Mouse (Mus musculus) limb, embryonic 15.5 days (tissue): ENCODE data around the gene Large2. TPM values are rescaled to one million over a fixed set of nuclear protein-coding genes. Genes with fewer than 3 reads are reported as not detected.
"Not testable (repeated sequence)": the region's sequence is repeated elsewhere in the genome, so short reads cannot be mapped to it uniquely, and the experiment has no call there.

ENCODE experiments used
- ATAC-seq: fragments of 200-750 bp; cut with Nextera tagmentation; 2 replicates; pipeline ENCODE4 v1.8.0; 2017; ENCODE audit warnings: low read depth, moderate TSS enrichment; ENCODE audit not compliant: insufficient number of reproducible peaks, low FRiP score, low TSS enrichment
- H3K27ac ChIP-seq: fragments of 300-500 bp; sonication (generic); 2 replicates; pipeline ENCODE4 v1.5.1; 2015; ENCODE audit warnings: moderate library complexity, mild to moderate bottlenecking, inconsistent platforms
- H3K27me3 ChIP-seq: fragments of 300-500 bp; sonication (generic); 2 replicates; pipeline ENCODE4 v1.6.1; 2015; ENCODE audit warnings: inconsistent platforms
- H3K36me3 ChIP-seq: fragments of 300-500 bp; sonication (generic); 2 replicates; pipeline ENCODE4 v1.6.1; 2015; ENCODE audit warnings: inconsistent platforms
- H3K4me1 ChIP-seq: fragments of 300-500 bp; sonication (generic); 2 replicates; pipeline ENCODE4 v1.6.1; 2015; ENCODE audit warnings: inconsistent platforms
- H3K4me2 ChIP-seq: fragments of 300-500 bp; sonication (generic); 2 replicates; pipeline ENCODE4 v1.6.1; 2015; ENCODE audit warnings: mild to moderate bottlenecking, inconsistent platforms
- H3K4me3 ChIP-seq: fragments of 300-500 bp; sonication (generic); 2 replicates; pipeline ENCODE4 v1.5.1; 2015; ENCODE audit warnings: mild to moderate bottlenecking, inconsistent platforms
- H3K9ac ChIP-seq: fragments of 300-500 bp; sonication (generic); 2 replicates; pipeline ENCODE4 v1.6.1; 2015; ENCODE audit warnings: inconsistent platforms
- H3K9me3 ChIP-seq: fragments of 300-500 bp; sonication (generic); 2 replicates; pipeline ENCODE4 v1.6.1; 2016; ENCODE audit warnings: inconsistent platforms
- WGBS: fragments of 180-500 bp; shearing (Covaris S2); methylation state at CpG from one replicate; pipeline ENCODE4 v1.1.7; 2015; 5-methylcytosine and 5-hydroxymethylcytosine counted together
- polyA plus RNA-seq: library from polyadenylated mRNA; unstranded; fragments of >200 nt; fragmentation: Nextera tagmentation; extraction: Ambion mirVana; gene quantifications from 2 replicates; pipeline ENCODE4 v1.2.1, GENCODE M21; 2015

The Large2 gene
- polyA plus RNA-seq, 1 experiment from 2014 or later, result 18.4 TPM

- Histone ChIP-seq H3K9ac (no peak overlapping the region), H3K4me3 (no peak overlapping the region), H3K27me3 (peaks cover 14% of the 10 kb centered on the region; the same call in 1 of the 2 replicates), H3K4me1 (peaks cover 11% of the 10 kb centered on the region), H3K36me3 (peaks cover 31% of the 10 kb centered on the region), H3K4me2 (no peak overlapping the region), H3K27ac (no peak overlapping the region), H3K9me3 (no peaks in the 10 kb centered on the region)
- no peak for ATAC-seq
- WGBS, result 75% methylated on average over 4 of the region's 4 CpGs
These were observed 28.1 kb upstream of the Large2 start for GRCm38 (mm10) chr2:92402591-92403326.

GRCm38 (mm10) chr2:92401091-92401561, 26.5 kb upstream of the Large2 start, which contains the start of gene Mapk8ip1:
Gene Mapk8ip1 (minus strand): TSS chr2:92401263.
- Histone ChIP-seq H3K27ac (no peak within 1 kb of the TSS), H3K4me2 (peak within 1 kb of the TSS; percentile 94), H3K4me3 (peak within 1 kb of the TSS; percentile 60), H3K36me3 (peaks cover 17% of the 10 kb centered on the region), H3K9me3 (no peaks in the 10 kb centered on the region), H3K4me1 (peaks cover 11% of the 10 kb centered on the region), H3K27me3 (peaks cover 14% of the 10 kb centered on the region; the same call in 1 of the 2 replicates), H3K9ac (peak within 1 kb of the TSS; percentile 47)
- 0 out of 2 replicates have a peak, but pooled peaks have one; percentile 35 for ATAC-seq
- WGBS, result 5% methylated on average over 17 of the region's 59 CpGs

- Histone ChIP-seq H3K9ac (peak overlapping the region; percentile 47), H3K27ac (no peak overlapping the region), H3K4me1 (peaks cover 11% of the 10 kb centered on the region), H3K36me3 (peaks cover 12% of the 10 kb centered on the region), H3K4me3 (peak overlapping the region; percentile 60), H3K4me2 (peak overlapping the region; percentile 94), H3K27me3 (peaks cover 14% of the 10 kb centered on the region; the same call in 1 of the 2 replicates), H3K9me3 (no peaks in the 10 kb centered on the region)
- 3% methylated on average over 22 of the region's 22 CpGs for WGBS
- no peak for ATAC-seq
These were observed 26.0 kb upstream of the Large2 start for GRCm38 (mm10) chr2:92400682-92401081.

GRCm38 (mm10) chr2:92399877-92400276, 25.2 kb upstream of the Large2 start:
- not testable (repeated sequence) for H3K9ac ChIP-seq, H3K4me3 ChIP-seq, H3K9me3 ChIP-seq, H3K4me2 ChIP-seq, H3K27ac ChIP-seq, ATAC-seq, H3K36me3 ChIP-seq
- Histone ChIP-seq H3K27me3 (peaks cover 14% of the 10 kb centered on the region; the same call in 1 of the 2 replicates), H3K4me1 (peaks cover 11% of the 10 kb centered on the region)
- 80% methylated on average over 4 of the region's 4 CpGs for WGBS

GRCm38 (mm10) chr2:92397436-92397835, 22.8 kb upstream of the Large2 start:
- WGBS, result 61% methylated on average over 1 of the region's 1 CpGs
- Histone ChIP-seq H3K4me1 (peaks cover 18% of the 10 kb centered on the region), H3K9me3 (no peaks in the 10 kb centered on the region), H3K9ac (no peak overlapping the region), H3K27ac (no peak overlapping the region), H3K4me3 (no peak overlapping the region), H3K4me2 (no peak overlapping the region), H3K27me3 (peaks cover 14% of the 10 kb centered on the region; the same call in 1 of the 2 replicates), H3K36me3 (no peaks in the 10 kb centered on the region)
- no peak for ATAC-seq

GRCm38 (mm10) chr2:92395535-92395934, 20.9 kb upstream of the Large2 start:
- 75% methylated on average over 3 of the region's 3 CpGs for WGBS
- Histone ChIP-seq H3K27ac (no peak overlapping the region), H3K9me3 (no peaks in the 10 kb centered on the region), H3K4me2 (no peak overlapping the region), H3K9ac (no peak overlapping the region), H3K4me1 (peaks cover 24% of the 10 kb centered on the region), H3K36me3 (no peaks in the 10 kb centered on the region), H3K4me3 (no peak overlapping the region), H3K27me3 (peaks cover 10% of the 10 kb centered on the region; the same call in 1 of the 2 replicates)
- no peak for ATAC-seq

- Histone ChIP-seq H3K36me3 (no peaks in the 10 kb centered on the region), H3K4me3 (peak overlapping the region; percentile 35), H3K9me3 (no peaks in the 10 kb centered on the region), H3K4me2 (peak overlapping the region; percentile 51), H3K27me3 (no peaks in the 10 kb centered on the region), H3K4me1 (peaks cover 49% of the 10 kb centered on the region), H3K27ac (peak overlapping the region; percentile 61), H3K9ac (0 out of 2 replicates have a peak overlapping the region, but pooled peaks have one; percentile 14)
- no peak for ATAC-seq
- WGBS, result 3% methylated on average over 26 of the region's 26 CpGs
These were observed 17.9 kb upstream of the Large2 start for GRCm38 (mm10) chr2:92392318-92393264.

- H3K4me2 ChIP-seq, result peak overlapping the region; percentile 51
- H3K4me3 ChIP-seq, result peak overlapping the region; percentile 35
- H3K27ac ChIP-seq, result peak overlapping the region; percentile 61
- no peaks in the 10 kb centered on the region for H3K9me3 ChIP-seq
- H3K4me1 ChIP-seq, result peaks cover 50% of the 10 kb centered on the region
- 0 out of 2 replicates have a peak overlapping the region, but pooled peaks have one; percentile 14 for H3K9ac ChIP-seq
- H3K27me3 ChIP-seq, result no peaks in the 10 kb centered on the region
- H3K36me3 ChIP-seq, result peaks cover 6% of the 10 kb centered on the region
- 20% methylated on average over 11 of the region's 11 CpGs for WGBS
- no peak for ATAC-seq
These were observed 17.1 kb upstream of the Large2 start for GRCm38 (mm10) chr2:92391703-92392317.

GRCm38 (mm10) chr2:92391116-92391515, 16.4 kb upstream of the Large2 start:
- Histone ChIP-seq H3K9me3 (no peaks in the 10 kb centered on the region), H3K27ac (no peak overlapping the region), H3K27me3 (no peaks in the 10 kb centered on the region), H3K4me1 (peaks cover 50% of the 10 kb centered on the region), H3K4me3 (no peak overlapping the region), H3K4me2 (no peak overlapping the region), H3K36me3 (peaks cover 12% of the 10 kb centered on the region), H3K9ac (no peak overlapping the region)
- WGBS, result 85% methylated on average over 8 of the region's 8 CpGs
- ATAC-seq, result no peak

- Histone ChIP-seq H3K4me1 (peaks cover 50% of the 10 kb centered on the region), H3K27me3 (no peaks in the 10 kb centered on the region), H3K9ac (no peak overlapping the region), H3K4me3 (no peak overlapping the region), H3K36me3 (peaks cover 20% of the 10 kb centered on the region), H3K27ac (no peak overlapping the region), H3K4me2 (0 out of 2 replicates have a peak overlapping the region, but pooled peaks have one; percentile 90), H3K9me3 (no peaks in the 10 kb centered on the region)
- ATAC-seq, result no peak
- 75% methylated on average over 6 of the region's 6 CpGs for WGBS
These were observed 15.7 kb upstream of the Large2 start for GRCm38 (mm10) chr2:92390206-92390930.
